Mouse (Mus musculus): Measurements from ENCODE around the gene Itpr1. TPM values are rescaled to one million over a fixed set of nuclear protein-coding genes. Genes with fewer than 3 reads are reported as not detected.

Gene Itpr1
- polyA plus RNA-seq, 1 experiment, result 37.7 TPM

DNA sequence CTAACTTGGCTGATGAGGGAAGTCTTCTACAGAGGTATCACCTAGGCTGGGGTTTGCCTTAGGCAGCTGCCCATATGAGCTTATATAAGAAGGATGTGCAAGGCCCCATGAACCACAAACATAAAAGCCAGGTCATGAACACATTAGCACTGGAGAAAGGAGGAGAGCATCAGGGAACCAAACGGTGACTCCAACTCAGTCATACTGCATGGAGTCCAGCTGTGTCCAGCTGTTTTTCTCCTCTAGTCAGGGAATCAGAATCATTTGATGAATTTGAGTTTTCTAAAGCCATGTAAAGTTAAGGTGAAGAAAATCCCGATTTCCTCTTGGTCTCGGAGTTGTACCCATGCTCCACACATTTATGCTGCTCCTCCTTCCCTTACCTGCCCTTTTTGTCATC, 69.7 kb downstream of the Itpr1 start:
- no peak for TF ChIP-seq POLR2A (IDR thresholded peaks at IDR 0.05; ENCODE audit: borderline replicate concordance, extremely low read depth, low read depth, low read length)
- no peak for TF ChIP-seq CTCF (IDR thresholded peaks at IDR 0.05; ENCODE audit: insufficient read depth, low read length)
- 77% methylated on average over 3 of the region's 3 CpGs for WGBS
- no peak for DNase-seq

DNA sequence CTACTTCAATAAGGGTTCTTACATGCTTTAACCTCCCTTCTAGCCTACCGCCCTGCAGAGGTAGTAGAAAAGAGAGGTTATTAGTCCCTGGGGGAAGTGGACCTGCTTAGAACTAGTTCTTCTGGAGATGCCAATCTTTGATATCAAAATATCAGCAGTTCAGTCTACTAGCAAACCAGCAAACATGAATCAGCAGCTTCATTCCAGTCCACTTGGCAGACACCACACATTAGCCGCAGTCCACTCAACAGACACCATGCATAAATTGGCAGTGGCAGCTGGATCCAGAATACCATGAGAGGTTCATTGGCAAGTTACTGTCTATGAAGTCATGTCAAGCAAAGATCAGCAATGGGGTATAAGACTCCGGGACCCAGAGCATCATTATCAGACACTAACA, 71.8 kb downstream of the Itpr1 start:
- TF ChIP-seq POLR2A (IDR thresholded peaks at IDR 0.05; ENCODE audit: borderline replicate concordance, extremely low read depth, low read depth, low read length) (no peak), CTCF (IDR thresholded peaks at IDR 0.05; ENCODE audit: insufficient read depth, low read length) (no peak)
- no peak overlapping the region for H3K4me3 ChIP-seq (replicated peaks; ENCODE audit: extremely low read depth, low read depth, low read length)
- WGBS, result 87% methylated on average over 3 of the region's 3 CpGs
- H3K4me1 ChIP-seq (ENCODE audit: control insufficient read depth, insufficient read depth, low read length), result no peaks in the 10 kb centered on the region
- DNase-seq, result no peak

More for the DNA sequence above, 69.7 kb downstream of the Itpr1 start:
- Histone ChIP-seq H3K4me1 (ENCODE audit: control insufficient read depth, insufficient read depth, low read length) (peaks cover 3% of the 10 kb centered on the region), H3K4me3 (replicated peaks; ENCODE audit: extremely low read depth, low read depth, low read length) (no peak overlapping the region)

DNA sequence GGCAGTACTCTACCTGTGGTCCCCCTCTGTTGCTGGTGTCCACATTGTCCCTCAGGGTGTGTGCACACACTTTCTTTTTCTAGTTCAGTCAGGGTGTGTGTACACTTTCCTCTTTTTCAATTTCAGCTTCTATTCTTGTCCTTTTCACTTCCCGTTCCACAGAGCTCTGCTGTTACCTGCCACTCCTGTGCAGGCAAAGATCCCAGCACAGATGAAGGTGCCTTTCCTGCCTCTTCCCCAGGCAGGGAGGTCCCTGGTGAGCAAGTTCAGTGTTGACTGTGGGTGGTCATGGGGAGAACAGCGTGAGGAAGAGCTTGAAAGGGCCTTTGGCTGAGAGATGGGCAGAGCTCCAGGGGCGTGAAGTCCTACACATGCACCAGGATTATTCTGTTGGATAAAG, 76.1 kb downstream of the Itpr1 start:
- 67% methylated on average over 3 of the region's 3 CpGs for WGBS
- no peak overlapping the region for H3K4me3 ChIP-seq (replicated peaks; ENCODE audit: extremely low read depth, low read depth, low read length)
- no peak for TF ChIP-seq CTCF (IDR thresholded peaks at IDR 0.05; ENCODE audit: insufficient read depth, low read length)
- TF ChIP-seq POLR2A (IDR thresholded peaks at IDR 0.05; ENCODE audit: borderline replicate concordance, extremely low read depth, low read depth, low read length), result no peak
- H3K4me1 ChIP-seq (ENCODE audit: control insufficient read depth, insufficient read depth, low read length), result no peaks in the 10 kb centered on the region
- no peak for DNase-seq

DNA sequence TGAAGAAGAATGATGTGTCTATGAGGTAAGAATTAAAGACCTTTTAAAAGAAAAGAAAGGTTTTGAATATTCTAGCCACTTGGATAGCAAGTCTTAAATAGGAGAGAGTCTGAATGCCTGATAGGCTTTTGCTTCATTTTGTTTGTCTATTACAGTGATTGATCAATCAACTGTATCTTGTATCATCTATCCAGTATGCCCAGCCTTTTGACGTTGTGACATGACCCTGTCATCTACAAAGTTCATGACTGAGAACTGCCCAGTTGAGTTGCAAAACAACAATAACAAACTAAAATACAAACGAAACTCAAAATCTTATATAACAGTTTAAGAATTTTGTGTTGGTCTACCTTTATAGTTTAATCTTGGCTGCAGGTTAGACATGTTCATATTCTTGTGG, 78.1 kb downstream of the Itpr1 start:
- DNase-seq, result no peak
- H3K4me1 ChIP-seq (ENCODE audit: control insufficient read depth, insufficient read depth, low read length), result no peaks in the 10 kb centered on the region
- TF ChIP-seq CTCF (IDR thresholded peaks at IDR 0.05; ENCODE audit: insufficient read depth, low read length), result no peak
- no peak overlapping the region for H3K4me3 ChIP-seq (replicated peaks; ENCODE audit: extremely low read depth, low read depth, low read length)
- 72% methylated on average over 2 of the region's 2 CpGs for WGBS

DNA sequence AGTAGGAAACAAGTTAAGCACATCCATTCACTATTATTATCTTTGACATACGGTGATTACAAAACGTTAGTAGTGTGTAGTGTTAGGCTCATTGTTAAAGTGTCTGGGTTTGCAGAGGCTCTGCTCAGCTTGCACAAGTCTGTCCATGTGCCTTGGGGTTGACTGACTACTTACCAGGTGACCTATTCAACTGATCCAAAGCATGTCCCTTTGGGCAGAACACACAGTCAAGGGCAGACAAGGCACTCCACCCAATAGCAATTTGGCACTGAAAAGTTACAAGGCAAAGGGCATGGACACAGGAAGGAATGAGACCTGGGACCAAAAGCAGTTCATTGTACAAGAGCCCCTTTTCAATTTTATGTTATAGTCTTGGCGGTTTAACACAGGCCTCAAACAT, 78.7 kb downstream of the Itpr1 start:
- Histone ChIP-seq H3K4me1 (ENCODE audit: control insufficient read depth, insufficient read depth, low read length) (no peaks in the 10 kb centered on the region), H3K4me3 (replicated peaks; ENCODE audit: extremely low read depth, low read depth, low read length) (no peak overlapping the region)
- TF ChIP-seq POLR2A (IDR thresholded peaks at IDR 0.05; ENCODE audit: borderline replicate concordance, extremely low read depth, low read depth, low read length), result no peak
- TF ChIP-seq CTCF (IDR thresholded peaks at IDR 0.05; ENCODE audit: insufficient read depth, low read length), result no peak
- DNase-seq, result no peak
- 84% methylated on average over 3 of the region's 3 CpGs for WGBS

DNA sequence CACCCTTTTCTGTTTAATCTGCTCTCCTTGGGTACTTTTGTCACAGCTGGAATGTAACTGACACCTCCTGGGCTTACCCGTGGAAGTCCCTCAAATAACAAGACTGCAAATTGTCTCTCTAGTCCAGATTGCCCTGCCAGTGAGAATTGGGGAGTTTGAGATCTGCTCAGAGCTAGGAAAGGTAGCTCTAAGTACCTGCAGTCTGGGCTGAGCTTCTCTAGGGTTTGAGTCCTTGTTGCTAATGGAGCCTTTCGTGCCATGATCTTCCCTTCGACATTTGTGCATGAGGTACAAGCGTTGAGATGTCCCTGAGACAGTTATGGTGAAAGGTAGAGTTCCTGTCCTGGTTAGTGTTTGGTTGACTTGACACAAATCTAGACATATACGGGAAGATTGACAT, 89.0 kb downstream of the Itpr1 start:
- no peak for DNase-seq
- WGBS, result 89% methylated on average over 5 of the region's 5 CpGs
- TF ChIP-seq CTCF (IDR thresholded peaks at IDR 0.05; ENCODE audit: insufficient read depth, low read length) (no peak), POLR2A (IDR thresholded peaks at IDR 0.05; ENCODE audit: borderline replicate concordance, extremely low read depth, low read depth, low read length) (no peak)
- H3K4me3 ChIP-seq (replicated peaks; ENCODE audit: extremely low read depth, low read depth, low read length), result no peak overlapping the region
- H3K4me1 ChIP-seq (ENCODE audit: control insufficient read depth, insufficient read depth, low read length), result peaks cover 6% of the 10 kb centered on the region

DNA sequence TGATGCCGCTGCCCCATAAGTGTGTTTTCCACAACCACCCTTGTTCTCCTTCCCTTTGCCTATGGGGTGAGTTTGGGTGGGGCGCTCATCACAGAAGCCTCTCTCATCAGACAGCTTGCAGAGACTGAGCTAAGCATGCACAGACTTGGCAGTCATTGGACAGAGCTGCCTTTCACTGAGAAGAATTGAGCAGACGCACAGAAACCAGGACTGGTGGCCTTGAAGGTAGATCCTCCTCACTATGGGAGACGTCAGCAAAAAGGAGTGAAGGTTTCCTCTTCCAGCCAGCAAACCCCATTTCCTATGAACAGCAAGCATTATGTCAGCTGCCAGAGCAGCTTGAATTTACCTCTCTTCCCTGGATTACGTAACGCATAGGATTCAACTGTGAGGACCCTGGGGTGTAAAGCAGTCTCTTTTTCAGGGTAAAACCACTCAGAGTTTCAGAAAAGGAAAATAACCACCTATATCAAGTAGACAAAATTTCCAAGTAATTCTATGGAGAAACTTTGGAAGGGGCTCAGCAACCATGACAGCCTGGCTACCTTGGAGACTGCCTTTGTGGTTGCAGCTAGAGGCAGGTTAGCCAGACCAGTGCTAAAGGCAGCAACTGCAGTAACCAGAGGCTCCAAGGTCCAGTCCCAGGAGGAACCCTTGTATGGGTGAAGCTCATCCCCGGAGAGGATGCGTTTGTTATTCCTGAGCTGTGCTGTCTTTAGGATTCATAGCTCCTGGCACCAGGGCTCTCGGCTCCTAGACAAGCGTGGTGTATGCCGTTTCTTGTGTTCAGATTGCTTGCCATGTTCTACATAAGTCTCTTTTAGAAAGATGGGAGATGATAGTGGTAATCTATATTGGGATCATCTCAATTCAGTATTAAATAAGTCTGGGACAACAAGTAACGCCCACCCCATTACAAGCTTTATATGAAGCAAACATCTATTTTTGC, 91.0 kb downstream of the Itpr1 start:
- no peak for DNase-seq
- WGBS, result 87% methylated on average over 12 of the region's 12 CpGs
- Histone ChIP-seq H3K4me1 (ENCODE audit: control insufficient read depth, insufficient read depth, low read length) (peaks cover 11% of the 10 kb centered on the region), H3K4me3 (replicated peaks; ENCODE audit: extremely low read depth, low read depth, low read length) (no peak overlapping the region)
- TF ChIP-seq POLR2A (IDR thresholded peaks at IDR 0.05; ENCODE audit: borderline replicate concordance, extremely low read depth, low read depth, low read length), result no peak
- TF ChIP-seq CTCF (IDR thresholded peaks at IDR 0.05; ENCODE audit: insufficient read depth, low read length), result no peak

DNA sequence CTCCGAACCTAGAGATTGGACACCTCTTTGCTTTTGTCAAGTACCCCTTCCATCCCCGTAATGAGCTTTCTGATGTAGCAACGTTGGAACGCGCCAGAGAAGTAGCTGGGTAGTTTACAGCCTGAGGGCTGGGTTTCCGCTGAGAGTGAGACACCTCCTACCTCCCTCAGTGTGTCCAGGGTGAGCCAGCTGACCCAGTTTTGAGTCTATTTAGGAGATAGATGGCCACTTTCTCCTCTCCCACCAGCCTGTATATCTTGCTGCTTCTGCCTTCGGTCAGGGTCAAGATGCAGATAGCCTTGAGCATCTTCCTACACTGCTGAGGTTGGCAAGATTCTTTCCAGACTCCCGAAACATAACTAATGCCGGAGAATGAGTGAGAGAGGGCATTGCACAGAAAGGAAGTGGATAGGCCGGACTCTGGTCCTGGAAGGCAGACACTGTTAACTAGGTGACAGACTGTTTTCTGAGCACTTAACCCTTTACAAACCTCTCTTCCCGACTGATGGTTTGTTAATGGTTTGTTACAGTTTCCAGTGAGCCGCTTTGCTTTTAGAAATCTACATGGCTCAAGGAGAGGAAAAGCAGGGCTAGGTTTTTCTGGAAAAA, 92.4 kb downstream of the Itpr1 start:
- H3K4me1 ChIP-seq (ENCODE audit: control insufficient read depth, insufficient read depth, low read length), result peaks cover 11% of the 10 kb centered on the region
- 30% methylated on average over 12 of the region's 12 CpGs for WGBS
- no peak for DNase-seq
- no peak overlapping the region for H3K4me3 ChIP-seq (replicated peaks; ENCODE audit: extremely low read depth, low read depth, low read length)
- TF ChIP-seq POLR2A (IDR thresholded peaks at IDR 0.05; ENCODE audit: borderline replicate concordance, extremely low read depth, low read depth, low read length), result no peak
- no peak for TF ChIP-seq CTCF (IDR thresholded peaks at IDR 0.05; ENCODE audit: insufficient read depth, low read length)

DNA sequence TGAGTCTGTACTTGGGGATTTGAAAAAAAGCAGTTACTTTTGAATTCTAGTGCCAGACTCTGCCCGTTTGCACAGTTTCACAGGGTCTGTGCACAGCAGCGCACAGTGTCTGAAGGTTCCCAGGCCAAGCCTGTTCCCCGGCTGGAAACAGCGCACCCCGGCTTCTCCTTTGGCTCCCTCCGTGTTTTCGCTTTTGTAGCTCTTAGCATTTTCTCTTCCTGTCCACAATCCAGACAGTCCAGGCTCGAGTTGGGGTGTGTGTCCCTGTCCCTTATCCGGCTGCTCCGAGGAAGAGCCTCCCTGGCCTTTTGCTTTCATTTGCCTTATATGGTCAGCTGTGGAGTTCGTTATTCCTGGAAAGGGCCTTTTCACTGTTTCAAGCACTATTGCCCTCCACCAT, 93.3 kb downstream of the Itpr1 start:
- peak; percentile 37 for DNase-seq

More for the DNA sequence above, 93.3 kb downstream of the Itpr1 start:
- WGBS, result 16% methylated on average over 11 of the region's 11 CpGs
- Histone ChIP-seq H3K4me3 (replicated peaks; ENCODE audit: extremely low read depth, low read depth, low read length) (peak overlapping the region; percentile 65), H3K4me1 (ENCODE audit: control insufficient read depth, insufficient read depth, low read length) (peaks cover 11% of the 10 kb centered on the region)
- TF ChIP-seq POLR2A (IDR thresholded peaks at IDR 0.05; ENCODE audit: borderline replicate concordance, extremely low read depth, low read depth, low read length) (no peak; the same call in 1 of the 2 replicates), CTCF (IDR thresholded peaks at IDR 0.05; ENCODE audit: insufficient read depth, low read length) (no peak)

All from lung, adult 2 months (tissue).